Mouse (Mus musculus): ENCODE data around the gene Sh3bp5. TPM values are rescaled to one million over a fixed set of nuclear protein-coding genes. Genes with fewer than 3 reads are reported as not detected.

Sh3bp5 gene
- polyA plus RNA-seq, 1 experiment from 2014 or later = 20.1 TPM

DNA sequence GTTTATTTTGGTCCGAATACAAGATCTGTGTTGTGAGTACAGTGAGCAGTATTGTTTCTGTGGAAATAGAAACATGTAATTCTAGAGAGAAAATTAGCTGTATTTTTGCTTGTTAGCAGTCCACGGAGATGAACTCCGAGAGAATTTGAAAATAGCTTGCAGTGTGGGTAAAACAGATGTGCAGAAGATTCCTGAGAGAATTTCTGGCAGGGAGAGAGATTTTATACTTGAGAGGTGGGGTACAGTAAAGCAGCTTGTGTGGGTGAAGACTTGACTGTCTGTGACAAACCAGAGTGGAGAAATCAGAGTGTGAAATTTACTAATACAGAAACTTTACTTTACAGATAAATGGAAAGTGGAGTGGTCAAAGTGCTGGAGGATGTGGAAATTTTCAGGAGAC, 66.5 kb downstream of the Sh3bp5 start:
- 93% methylated on average over 3 of the region's 3 CpGs for WGBS
- Histone ChIP-seq H3K9ac (ENCODE audit: low read length) (no peak overlapping the region), H3K36me3 (ENCODE audit: control insufficient read depth, insufficient read depth, low read length) (peaks cover 4% of the 10 kb centered on the region; the same call in 1 of the 2 replicates), H3K27me3 (ENCODE audit: control insufficient read depth, insufficient read depth, low read length) (no peaks in the 10 kb centered on the region), H3K4me3 (ENCODE audit: low read depth, low read length) (no peak overlapping the region), H3K4me2 (ENCODE audit: low read depth) (no peak overlapping the region), H3K4me1 (ENCODE audit: control insufficient read depth, insufficient read depth, low read length) (no peaks in the 10 kb centered on the region), H3K9me3 (ENCODE audit: control insufficient read depth, low read length) (no peaks in the 10 kb centered on the region), H3K27ac (ENCODE audit: low read depth, low read length) (no peak overlapping the region)
- DNase-seq (ENCODE audit: low spot score) (no peak), ATAC-seq (ENCODE audit: insufficient read depth, low FRiP score, low TSS enrichment) (no peak)

GRCm38 (mm10) chr14:31367951-31368350, 67.9 kb downstream of the Sh3bp5 start:
- Histone ChIP-seq H3K4me3 (ENCODE audit: low read depth, low read length) (no peak overlapping the region), H3K27me3 (ENCODE audit: control insufficient read depth, insufficient read depth, low read length) (no peaks in the 10 kb centered on the region), H3K9ac (ENCODE audit: low read length) (no peak overlapping the region), H3K9me3 (ENCODE audit: control insufficient read depth, low read length) (no peaks in the 10 kb centered on the region), H3K4me1 (ENCODE audit: control insufficient read depth, insufficient read depth, low read length) (no peaks in the 10 kb centered on the region), H3K27ac (ENCODE audit: low read depth, low read length) (no peak overlapping the region), H3K36me3 (ENCODE audit: control insufficient read depth, insufficient read depth, low read length) (peaks cover 9% of the 10 kb centered on the region), H3K4me2 (ENCODE audit: low read depth) (no peak overlapping the region)
- ATAC-seq (ENCODE audit: insufficient read depth, low FRiP score, low TSS enrichment) (no peak), DNase-seq (ENCODE audit: low spot score) (no peak)
- WGBS = 93% methylated on average over 7 of the region's 7 CpGs

DNA sequence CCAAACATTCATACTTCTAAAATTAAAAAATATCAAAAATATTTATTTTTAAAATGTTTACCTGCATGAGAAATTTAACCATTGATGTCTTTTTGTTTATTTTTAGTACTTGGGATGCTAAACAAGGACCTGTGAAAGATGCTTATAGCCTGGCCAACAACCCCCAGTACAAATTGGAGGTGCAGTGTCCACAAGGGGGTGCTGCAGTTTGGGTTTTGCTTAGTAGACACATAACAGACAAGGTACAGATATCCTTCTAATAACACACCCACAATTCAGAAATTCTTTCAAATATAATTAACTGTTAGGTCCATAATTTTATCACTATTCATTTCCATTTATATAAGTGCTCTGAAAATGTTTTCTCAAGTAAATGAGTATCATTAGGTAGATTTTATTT, 70.5 kb downstream of the Sh3bp5 start:
- H3K9me3 ChIP-seq (ENCODE audit: control insufficient read depth, low read length) = no peaks in the 10 kb centered on the region
- no peak overlapping the region for H3K4me2 ChIP-seq (ENCODE audit: low read depth)
- H3K4me1 ChIP-seq (ENCODE audit: control insufficient read depth, insufficient read depth, low read length) = no peaks in the 10 kb centered on the region
- H3K27ac ChIP-seq (ENCODE audit: low read depth, low read length) = no peak overlapping the region
- no peaks in the 10 kb centered on the region for H3K27me3 ChIP-seq (ENCODE audit: control insufficient read depth, insufficient read depth, low read length)
- ATAC-seq (ENCODE audit: insufficient read depth, low FRiP score, low TSS enrichment) = no peak
- H3K4me3 ChIP-seq (ENCODE audit: low read depth, low read length) = no peak overlapping the region
- no peak overlapping the region for H3K9ac ChIP-seq (ENCODE audit: low read length)
- peaks cover 7% of the 10 kb centered on the region for H3K36me3 ChIP-seq (ENCODE audit: control insufficient read depth, insufficient read depth, low read length)
- DNase-seq (ENCODE audit: low spot score) = peak; percentile 71

DNA sequence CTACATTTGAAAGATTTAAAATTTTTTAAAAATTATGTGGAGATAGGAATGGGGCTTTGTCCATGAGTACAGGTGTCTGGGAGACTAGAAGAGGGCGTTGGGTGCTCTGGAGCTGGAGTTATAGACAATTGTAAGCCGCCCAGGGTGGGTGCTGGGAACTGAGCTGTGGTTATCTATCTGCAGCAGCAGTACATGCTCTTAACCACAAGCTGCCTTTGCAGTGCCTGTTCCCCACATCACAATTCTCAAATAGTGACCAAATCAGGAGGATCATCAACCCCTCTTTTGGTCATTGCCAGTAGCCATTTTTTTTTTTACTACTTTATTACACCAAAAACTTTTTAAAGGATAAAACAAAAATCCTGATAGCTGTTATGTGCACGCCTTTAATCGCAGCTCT, 71.3 kb downstream of the Sh3bp5 start:
- Histone ChIP-seq H3K36me3 (ENCODE audit: control insufficient read depth, insufficient read depth, low read length) (peaks cover 7% of the 10 kb centered on the region), H3K4me3 (ENCODE audit: low read depth, low read length) (no peak overlapping the region), H3K4me2 (ENCODE audit: low read depth) (no peak overlapping the region), H3K27me3 (ENCODE audit: control insufficient read depth, insufficient read depth, low read length) (no peaks in the 10 kb centered on the region), H3K9me3 (ENCODE audit: control insufficient read depth, low read length) (no peaks in the 10 kb centered on the region), H3K9ac (ENCODE audit: low read length) (no peak overlapping the region), H3K27ac (ENCODE audit: low read depth, low read length) (no peak overlapping the region), H3K4me1 (ENCODE audit: control insufficient read depth, insufficient read depth, low read length) (no peaks in the 10 kb centered on the region)
- no peak for DNase-seq (ENCODE audit: low spot score)
- ATAC-seq (ENCODE audit: insufficient read depth, low FRiP score, low TSS enrichment) = no peak
- 91% methylated on average over 4 of the region's 4 CpGs for WGBS

DNA sequence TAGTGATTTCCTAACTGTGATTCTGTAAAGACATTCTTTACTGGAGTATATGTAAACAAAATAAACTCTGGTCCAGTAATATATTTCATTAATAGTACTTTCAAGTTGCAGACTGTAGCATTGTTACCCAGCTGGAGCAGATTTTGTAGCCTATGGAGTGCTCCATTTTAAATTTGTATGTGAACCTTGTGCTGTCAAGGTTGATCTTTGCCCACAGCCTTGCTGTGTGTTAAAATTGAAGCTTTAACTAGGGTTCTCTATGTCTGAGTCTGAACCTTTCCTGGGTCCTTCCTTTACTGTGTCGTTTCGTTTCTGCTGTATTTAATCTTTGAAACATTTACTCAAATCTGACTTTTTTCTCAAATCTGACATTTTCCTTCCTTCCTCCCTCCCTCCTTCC, 73.6 kb downstream of the Sh3bp5 start:
- no peak for ATAC-seq (ENCODE audit: insufficient read depth, low FRiP score, low TSS enrichment)
- Histone ChIP-seq H3K27ac (ENCODE audit: low read depth, low read length) (no peak overlapping the region), H3K27me3 (ENCODE audit: control insufficient read depth, insufficient read depth, low read length) (no peaks in the 10 kb centered on the region), H3K36me3 (ENCODE audit: control insufficient read depth, insufficient read depth, low read length) (peaks cover 8% of the 10 kb centered on the region), H3K4me3 (ENCODE audit: low read depth, low read length) (no peak overlapping the region), H3K4me2 (ENCODE audit: low read depth) (no peak overlapping the region), H3K4me1 (ENCODE audit: control insufficient read depth, insufficient read depth, low read length) (no peaks in the 10 kb centered on the region), H3K9me3 (ENCODE audit: control insufficient read depth, low read length) (no peaks in the 10 kb centered on the region), H3K9ac (ENCODE audit: low read length) (no peak overlapping the region)
- 96% methylated on average over 2 of the region's 2 CpGs for WGBS
- no peak for DNase-seq (ENCODE audit: low spot score)

DNA sequence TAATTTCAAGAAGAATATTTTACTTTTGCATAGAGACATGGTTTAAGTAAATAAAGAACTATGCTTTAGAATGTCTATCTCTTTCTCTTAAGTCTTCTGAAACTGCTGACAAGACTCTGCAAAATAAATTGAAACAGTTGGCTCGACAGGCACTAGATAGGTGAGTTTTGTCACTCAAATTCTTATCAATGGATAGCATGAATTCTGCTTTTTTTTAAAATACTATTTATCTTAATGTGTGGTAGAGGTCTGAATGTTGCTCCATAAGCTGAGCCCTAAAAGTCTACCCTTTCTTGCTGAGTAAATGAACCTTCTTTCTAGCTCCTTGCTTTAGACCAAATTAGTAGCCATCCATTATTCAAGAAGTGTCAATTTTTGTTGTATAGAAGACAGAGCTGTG, 90.5 kb downstream of the Sh3bp5 start:
- Histone ChIP-seq H3K4me2 (ENCODE audit: low read depth) (no peak overlapping the region), H3K4me1 (ENCODE audit: control insufficient read depth, insufficient read depth, low read length) (no peaks in the 10 kb centered on the region), H3K36me3 (ENCODE audit: control insufficient read depth, insufficient read depth, low read length) (no peaks in the 10 kb centered on the region; the same call in 1 of the 2 replicates), H3K9ac (ENCODE audit: low read length) (no peak overlapping the region), H3K27me3 (ENCODE audit: control insufficient read depth, insufficient read depth, low read length) (no peaks in the 10 kb centered on the region), H3K4me3 (ENCODE audit: low read depth, low read length) (no peak overlapping the region), H3K9me3 (ENCODE audit: control insufficient read depth, low read length) (no peaks in the 10 kb centered on the region), H3K27ac (ENCODE audit: low read depth, low read length) (no peak overlapping the region)
- ATAC-seq (ENCODE audit: insufficient read depth, low FRiP score, low TSS enrichment) (no peak), DNase-seq (ENCODE audit: low spot score) (no peak)
- WGBS = 90% methylated on average over 1 of the region's 1 CpGs

- DNase-seq (ENCODE audit: low spot score) = no peak
- 86% methylated on average over 8 of the region's 8 CpGs for WGBS
- no peaks in the 10 kb centered on the region for H3K27me3 ChIP-seq (ENCODE audit: control insufficient read depth, insufficient read depth, low read length)
These were observed 92.6 kb downstream of the Sh3bp5 start for GRCm38 (mm10) chr14:31343241-31343640.

DNA sequence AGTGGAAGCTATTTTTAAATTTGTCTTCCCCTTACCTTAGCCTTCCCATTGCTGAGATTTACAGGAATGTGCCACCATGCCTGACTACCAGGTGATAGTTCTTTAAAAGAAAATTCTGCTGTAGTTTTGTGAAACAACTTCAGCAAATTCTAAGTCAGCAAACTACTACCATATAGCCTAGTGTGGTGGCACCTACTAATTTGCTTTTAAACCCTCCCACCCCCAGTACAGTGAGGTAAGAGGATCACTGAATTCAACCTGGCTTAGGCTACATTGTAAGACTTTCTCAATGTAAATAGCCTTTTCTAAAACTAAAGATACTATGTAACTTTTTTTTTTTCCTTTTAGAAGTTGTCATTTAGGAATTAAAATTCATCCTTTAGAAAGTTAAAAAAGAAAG, 97.9 kb downstream of the Sh3bp5 start:
- Histone ChIP-seq H3K4me2 (ENCODE audit: low read depth) (peak overlapping the region; percentile 42), H3K4me3 (ENCODE audit: low read depth, low read length) (no peak overlapping the region), H3K9me3 (ENCODE audit: control insufficient read depth, low read length) (no peaks in the 10 kb centered on the region), H3K27me3 (ENCODE audit: control insufficient read depth, insufficient read depth, low read length) (no peaks in the 10 kb centered on the region), H3K27ac (ENCODE audit: low read depth, low read length) (no peak overlapping the region), H3K4me1 (ENCODE audit: control insufficient read depth, insufficient read depth, low read length) (peaks cover 4% of the 10 kb centered on the region; the same call in 1 of the 2 replicates), H3K36me3 (ENCODE audit: control insufficient read depth, insufficient read depth, low read length) (no peaks in the 10 kb centered on the region), H3K9ac (ENCODE audit: low read length) (no peak overlapping the region)
- no peak for DNase-seq (ENCODE audit: low spot score)
- ATAC-seq (ENCODE audit: insufficient read depth, low FRiP score, low TSS enrichment) = no peak

More at GRCm38 (mm10) chr14:31343241-31343640, 92.6 kb downstream of the Sh3bp5 start:
- H3K4me3 ChIP-seq (ENCODE audit: low read depth, low read length) = no peak overlapping the region
- ATAC-seq (ENCODE audit: insufficient read depth, low FRiP score, low TSS enrichment) = no peak
- no peak overlapping the region for H3K4me2 ChIP-seq (ENCODE audit: low read depth)
- no peak overlapping the region for H3K9ac ChIP-seq (ENCODE audit: low read length)
- H3K4me1 ChIP-seq (ENCODE audit: control insufficient read depth, insufficient read depth, low read length) = no peaks in the 10 kb centered on the region
- H3K27ac ChIP-seq (ENCODE audit: low read depth, low read length) = no peak overlapping the region
- no peaks in the 10 kb centered on the region for H3K9me3 ChIP-seq (ENCODE audit: control insufficient read depth, low read length)
- H3K36me3 ChIP-seq (ENCODE audit: control insufficient read depth, insufficient read depth, low read length) = no peaks in the 10 kb centered on the region; the same call in 1 of the 2 replicates

GRCm38 (mm10) chr14:31337406-31337805, 98.5 kb downstream of the Sh3bp5 start:
- Histone ChIP-seq H3K4me1 (ENCODE audit: control insufficient read depth, insufficient read depth, low read length) (peaks cover 4% of the 10 kb centered on the region; the same call in 1 of the 2 replicates), H3K4me2 (ENCODE audit: low read depth) (peak overlapping the region; percentile 42), H3K9me3 (ENCODE audit: control insufficient read depth, low read length) (no peaks in the 10 kb centered on the region), H3K27me3 (ENCODE audit: control insufficient read depth, insufficient read depth, low read length) (no peaks in the 10 kb centered on the region), H3K36me3 (ENCODE audit: control insufficient read depth, insufficient read depth, low read length) (no peaks in the 10 kb centered on the region), H3K27ac (ENCODE audit: low read depth, low read length) (no peak overlapping the region), H3K9ac (ENCODE audit: low read length) (peak overlapping the region; percentile 87), H3K4me3 (ENCODE audit: low read depth, low read length) (peak overlapping the region; percentile 84)
- 56% methylated on average over 7 of the region's 7 CpGs for WGBS
- no peak for DNase-seq (ENCODE audit: low spot score)
- ATAC-seq (ENCODE audit: insufficient read depth, low FRiP score, low TSS enrichment) = no peak

All from neural tube, embryonic 11.5 days (tissue).